Mouse (Mus musculus) limb, embryonic 13.5 days (tissue): Measurements from ENCODE around the gene Tnfrsf11a. TPM values are rescaled to one million over a fixed set of nuclear protein-coding genes. Genes with fewer than 3 reads are reported as not detected.
A peak's percentile ranks its signal among the peaks of the same experiment; 100 is the strongest.
"Not testable (repeated sequence)": the region's sequence is repeated elsewhere in the genome, so short reads cannot be mapped to it uniquely, and the experiment has no call there.

ENCODE experiments used
- ATAC-seq: fragments of 200-750 bp; cut with Nextera tagmentation; 2 replicates; pipeline ENCODE4 v1.8.0; 2017; ENCODE audit warnings: low read depth, moderate number of reproducible peaks, moderate TSS enrichment; ENCODE audit not compliant: low FRiP score
- H3K27ac ChIP-seq: fragments of 300-500 bp; sonication (generic); 2 replicates; pipeline ENCODE4 v1.5.1; 2015; ENCODE audit warnings: inconsistent platforms, mild to moderate bottlenecking, moderate library complexity
- H3K27me3 ChIP-seq: fragments of 300-500 bp; sonication (generic); 2 replicates; pipeline ENCODE4 v1.6.1; 2015; ENCODE audit warnings: mild to moderate bottlenecking, inconsistent platforms
- H3K36me3 ChIP-seq: fragments of 300-500 bp; sonication (generic); 2 replicates; pipeline ENCODE4 v1.6.1; 2015; ENCODE audit warnings: inconsistent platforms, mild to moderate bottlenecking, moderate library complexity
- H3K4me1 ChIP-seq: fragments of 300-500 bp; sonication (generic); 2 replicates; pipeline ENCODE4 v1.6.1; 2015; ENCODE audit warnings: inconsistent platforms
- H3K4me2 ChIP-seq: fragments of 300-500 bp; sonication (generic); replicated peaks from 2 replicates; pipeline ENCODE4 v1.6.1; 2015; ENCODE audit warnings: inconsistent platforms, mild to moderate bottlenecking, moderate library complexity
- H3K4me3 ChIP-seq: fragments of 300-500 bp; sonication (generic); 2 replicates; pipeline ENCODE4 v1.5.1; 2015; ENCODE audit warnings: moderate library complexity, mild to moderate bottlenecking, inconsistent platforms
- H3K9ac ChIP-seq: fragments of 300-500 bp; sonication (generic); 2 replicates; pipeline ENCODE4 v1.6.1; 2015; ENCODE audit warnings: mild to moderate bottlenecking, inconsistent platforms
- H3K9me3 ChIP-seq: fragments of 300-500 bp; sonication (generic); 2 replicates; pipeline ENCODE4 v1.6.1; 2016; ENCODE audit warnings: inconsistent platforms
- WGBS: fragments of 180-500 bp; shearing (Covaris S2); methylation state at CpG from one replicate; pipeline ENCODE4 v1.1.7; 2015; 5-methylcytosine and 5-hydroxymethylcytosine counted together
- polyA plus RNA-seq: library from polyadenylated mRNA; unstranded; fragments of >200 nt; fragmentation: Nextera tagmentation; extraction: Ambion mirVana; gene quantifications from 2 replicates; pipeline ENCODE4 v1.2.1, GENCODE M21; 2015

The Tnfrsf11a gene
- polyA plus RNA-seq, 1 experiment from 2014 or later: 0.98 TPM

GRCm38 (mm10) chr1:105759422-105760165 is 20.9 kb upstream of the Tnfrsf11a start:
- Histone ChIP-seq H3K27ac (no peak overlapping the region), H3K4me1 (no peaks in the 10 kb centered on the region), H3K36me3 (no peaks in the 10 kb centered on the region), H3K27me3 (no peaks in the 10 kb centered on the region), H3K4me2 (no peak overlapping the region), H3K9me3 (peaks cover 15% of the 10 kb centered on the region), H3K4me3 (no peak overlapping the region), H3K9ac (no peak overlapping the region)
- ATAC-seq: no peak
- 90% methylated on average over 3 of the region's 3 CpGs for WGBS

DNA sequence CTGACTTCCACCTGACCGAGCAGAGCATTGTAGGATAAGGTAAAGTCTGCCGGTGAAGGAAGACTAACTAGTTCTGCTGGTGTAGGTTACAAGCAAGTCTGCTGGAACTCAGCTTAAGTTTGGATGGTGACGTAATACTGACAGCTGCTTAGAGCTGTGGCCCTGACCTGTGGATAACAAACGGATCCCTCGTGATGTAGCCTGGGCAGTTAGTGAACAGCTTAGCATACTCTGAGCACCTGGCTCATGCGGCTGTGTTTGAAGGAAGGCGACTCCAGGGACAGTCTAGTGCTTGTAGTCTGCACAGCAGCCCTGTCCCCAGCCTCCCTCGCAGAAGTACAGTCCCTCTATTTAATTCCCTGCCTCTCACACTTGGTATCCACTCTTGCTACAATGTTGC is 14.9 kb upstream of the Tnfrsf11a start:
- ATAC-seq: 0 out of 2 replicates have a peak, but pooled peaks have one; percentile 19
- Histone ChIP-seq H3K4me2 (no peak overlapping the region), H3K36me3 (no peaks in the 10 kb centered on the region), H3K9me3 (peaks cover 15% of the 10 kb centered on the region), H3K27ac (no peak overlapping the region), H3K27me3 (no peaks in the 10 kb centered on the region), H3K4me3 (no peak overlapping the region), H3K9ac (no peak overlapping the region), H3K4me1 (no peaks in the 10 kb centered on the region)
- WGBS: 67% methylated on average over 8 of the region's 8 CpGs

DNA sequence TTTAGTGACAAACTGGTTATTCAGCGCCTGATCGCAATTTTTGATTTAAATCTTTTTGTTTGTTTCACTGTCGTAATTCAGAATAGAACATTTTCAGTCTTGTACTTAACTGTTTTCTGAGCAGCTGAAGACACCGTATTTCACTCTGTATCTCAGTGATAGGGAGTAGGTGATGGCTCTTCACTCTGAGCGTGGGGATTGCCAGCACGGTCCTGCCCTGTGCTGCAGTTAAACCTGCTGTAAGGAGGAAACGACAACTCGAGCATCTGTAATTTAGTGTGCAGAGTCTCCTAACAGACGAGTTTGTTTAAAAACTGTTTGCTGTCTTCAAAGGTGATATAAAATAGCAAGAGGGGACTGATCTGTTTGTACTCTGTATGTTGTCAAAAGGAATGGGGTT is 14.4 kb upstream of the Tnfrsf11a start:
- H3K9ac ChIP-seq, H3K36me3 ChIP-seq, H3K4me3 ChIP-seq, H3K4me1 ChIP-seq, H3K4me2 ChIP-seq, ATAC-seq, H3K27ac ChIP-seq, H3K27me3 ChIP-seq: not testable (repeated sequence)
- 62% methylated on average over 9 of the region's 9 CpGs for WGBS
- peaks cover 15% of the 10 kb centered on the region for H3K9me3 ChIP-seq

- H3K4me2 ChIP-seq: no peak overlapping the region
- H3K9ac ChIP-seq: no peak overlapping the region
- H3K27me3 ChIP-seq: no peaks in the 10 kb centered on the region
- H3K4me3 ChIP-seq: no peak overlapping the region
- H3K9me3 ChIP-seq: peaks cover under 1% of the 10 kb centered on the region; the same call in 1 of the 2 replicates
- H3K36me3 ChIP-seq: no peaks in the 10 kb centered on the region
- ATAC-seq: no peak
- WGBS: 95% methylated on average over 2 of the region's 2 CpGs
- H3K27ac ChIP-seq: no peak overlapping the region
- no peaks in the 10 kb centered on the region for H3K4me1 ChIP-seq
Measured at GRCm38 (mm10) chr1:105768397-105768796, 12.1 kb upstream of the Tnfrsf11a start.

DNA sequence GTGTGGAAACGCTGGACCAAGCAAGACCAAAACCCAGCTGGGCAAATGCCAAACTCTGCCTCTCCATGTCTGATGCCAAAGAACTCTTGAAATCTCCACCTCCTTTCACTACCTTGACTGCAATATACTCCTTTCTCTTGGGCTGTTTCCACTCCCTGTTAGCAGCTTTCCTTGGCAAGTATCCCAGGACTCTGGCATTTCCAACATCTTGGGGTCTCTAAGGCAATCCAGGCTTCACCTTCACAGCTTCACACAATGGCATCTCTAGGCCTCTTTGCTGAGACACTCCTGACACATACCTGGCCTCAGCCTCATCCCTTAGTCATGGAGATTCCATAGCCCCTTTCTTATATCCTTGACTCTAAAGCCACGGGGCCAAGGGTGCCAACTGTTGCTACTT is 9.8 kb upstream of the Tnfrsf11a start:
- WGBS: 80% methylated on average over 2 of the region's 2 CpGs
- no peaks in the 10 kb centered on the region for H3K9me3 ChIP-seq

DNA sequence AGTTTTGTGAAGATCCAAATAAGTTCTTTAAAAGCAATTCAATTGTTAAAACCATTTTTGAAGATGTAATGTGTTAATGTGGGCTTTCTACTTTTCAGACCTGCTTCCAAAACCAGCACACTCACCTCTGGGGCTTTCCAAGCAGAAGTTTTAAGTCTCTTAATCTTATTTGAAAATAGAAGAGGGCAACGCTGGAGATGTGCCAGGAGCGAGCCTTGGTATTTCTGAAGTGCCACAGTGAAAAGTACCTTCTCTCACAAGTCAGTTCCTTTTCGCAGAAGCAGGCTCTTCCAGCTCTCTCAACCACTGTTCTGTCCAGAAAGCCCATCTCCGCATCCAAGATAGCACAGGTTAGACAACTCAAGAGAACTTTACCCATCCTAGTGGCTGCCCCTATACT is 4.1 kb upstream of the Tnfrsf11a start:
- Histone ChIP-seq H3K27ac (no peak overlapping the region), H3K27me3 (peaks cover 43% of the 10 kb centered on the region), H3K4me1 (peaks cover 8% of the 10 kb centered on the region), H3K9me3 (no peaks in the 10 kb centered on the region), H3K9ac (no peak overlapping the region), H3K4me2 (no peak overlapping the region), H3K36me3 (no peaks in the 10 kb centered on the region), H3K4me3 (no peak overlapping the region)
- 84% methylated on average over 4 of the region's 4 CpGs for WGBS
- no peak for ATAC-seq

More for the DNA sequence above, 9.8 kb upstream of the Tnfrsf11a start:
- Histone ChIP-seq H3K4me2 (no peak overlapping the region), H3K27ac (no peak overlapping the region), H3K4me1 (no peaks in the 10 kb centered on the region), H3K9ac (no peak overlapping the region), H3K4me3 (no peak overlapping the region), H3K36me3 (no peaks in the 10 kb centered on the region), H3K27me3 (no peaks in the 10 kb centered on the region)
- ATAC-seq: no peak

DNA sequence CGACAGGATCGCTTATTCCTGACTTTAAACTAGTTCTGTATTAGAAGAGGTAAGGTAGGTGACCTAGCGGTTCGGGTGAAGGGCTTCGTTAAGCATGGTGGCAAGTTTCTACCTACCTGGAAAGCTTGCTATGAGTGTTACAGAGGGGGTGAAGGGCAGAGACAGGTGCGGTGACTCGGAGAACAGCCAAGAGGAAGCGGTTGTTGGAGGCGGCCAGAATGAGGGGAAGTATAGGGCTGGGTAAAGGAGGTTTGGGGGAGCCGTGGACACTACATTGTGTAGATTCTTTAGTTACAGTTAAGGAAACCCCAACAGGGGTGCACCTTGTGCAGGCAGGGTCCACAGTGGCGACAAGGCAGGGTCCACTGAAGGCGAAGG is 450 bp upstream of the Tnfrsf11a start:
- Histone ChIP-seq H3K4me1 (peaks cover 17% of the 10 kb centered on the region), H3K36me3 (no peaks in the 10 kb centered on the region), H3K27me3 (peaks cover 64% of the 10 kb centered on the region), H3K4me3 (peak overlapping the region; percentile 62), H3K9ac (peak overlapping the region; percentile 70; the same call in 1 of the 2 replicates), H3K27ac (no peak overlapping the region), H3K9me3 (no peaks in the 10 kb centered on the region), H3K4me2 (peak overlapping the region; percentile 98)
- no peak; the same call in 1 of the 2 replicates for ATAC-seq
- 33% methylated on average over 12 of the region's 12 CpGs for WGBS

DNA sequence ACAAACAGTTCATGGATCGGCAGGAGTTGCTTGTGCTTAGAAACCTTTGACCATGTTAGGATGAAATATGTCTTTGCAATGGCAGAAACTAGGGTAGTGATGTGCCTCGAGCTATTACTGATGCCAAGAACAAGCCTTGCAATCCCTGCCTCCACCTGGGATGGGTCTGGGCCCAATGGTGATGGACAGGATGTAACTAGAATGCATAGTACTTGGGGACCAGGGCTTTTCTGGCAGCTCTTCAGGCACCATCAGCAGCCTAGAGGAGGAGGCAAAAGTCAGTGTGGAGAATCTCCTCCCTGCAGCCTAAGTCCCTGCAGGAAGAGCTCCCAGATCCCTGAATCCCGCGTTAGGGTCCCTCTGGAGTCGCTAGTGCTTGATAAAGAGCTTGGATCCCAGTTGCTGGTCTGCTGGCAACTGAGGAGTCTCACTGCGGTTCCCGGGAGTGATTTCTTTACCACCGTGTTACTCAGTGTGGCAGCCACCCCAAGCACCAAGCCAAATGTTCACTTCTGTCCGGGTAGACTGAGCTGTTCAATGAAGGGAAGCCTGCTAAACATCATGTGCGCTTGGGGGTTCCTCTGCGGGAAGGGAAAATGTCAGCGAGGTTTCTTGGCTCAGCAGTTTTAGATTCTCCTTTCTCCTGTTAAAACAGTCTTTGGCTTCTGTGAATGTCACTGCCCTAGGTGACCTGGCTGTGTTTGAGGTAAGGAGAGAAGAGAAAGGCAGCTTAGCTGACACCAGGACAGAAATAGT is 1.1 kb downstream of the Tnfrsf11a start:
- Histone ChIP-seq H3K27me3 (peaks cover 62% of the 10 kb centered on the region), H3K4me1 (peaks cover 20% of the 10 kb centered on the region), H3K4me2 (peak overlapping the region; percentile 98), H3K36me3 (no peaks in the 10 kb centered on the region), H3K4me3 (peak overlapping the region; percentile 62), H3K9ac (peak overlapping the region; percentile 70; the same call in 1 of the 2 replicates), H3K27ac (no peak overlapping the region), H3K9me3 (no peaks in the 10 kb centered on the region)
- no peak for ATAC-seq
- 35% methylated on average over 12 of the region's 12 CpGs for WGBS

DNA sequence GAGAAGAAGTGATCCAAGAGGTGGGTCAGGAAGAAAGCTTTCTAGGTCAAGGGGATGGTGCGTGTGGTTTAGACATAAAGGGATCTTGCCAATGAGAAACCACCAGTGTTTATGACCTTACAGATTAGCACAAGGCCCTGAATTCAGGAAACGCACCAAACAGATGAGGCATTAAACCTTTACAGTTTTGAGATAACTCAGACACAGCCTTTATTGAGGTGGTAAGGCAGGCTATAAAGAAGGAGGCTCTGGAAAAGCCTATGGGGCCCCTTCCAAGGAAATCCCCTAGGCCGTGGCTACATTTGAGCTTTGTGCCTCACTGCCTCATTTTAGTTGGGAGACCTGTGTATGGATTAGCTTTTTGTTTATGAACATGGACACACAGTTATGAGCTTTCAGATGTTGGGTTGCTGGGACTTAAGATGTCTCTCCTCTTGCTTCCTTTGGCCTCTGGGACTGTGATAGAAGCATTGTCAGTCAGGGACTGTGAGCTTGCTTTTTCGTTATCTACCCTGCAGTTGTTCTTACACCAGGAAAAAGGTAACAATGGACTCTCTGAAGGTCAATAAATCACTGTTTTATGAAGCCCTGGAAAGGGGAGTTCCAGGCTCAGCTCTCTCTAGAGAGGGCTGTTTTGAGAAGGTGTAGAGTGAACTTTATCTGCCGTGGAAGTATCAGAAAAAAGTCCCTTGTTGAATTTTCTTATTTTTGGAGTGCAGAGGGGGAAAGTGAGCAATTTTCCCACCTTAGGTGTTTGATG is 3.9 kb downstream of the Tnfrsf11a start:
- H3K4me1 ChIP-seq: peaks cover 20% of the 10 kb centered on the region
- 23% methylated on average over 5 of the region's 5 CpGs for WGBS
- H3K9ac ChIP-seq: no peak overlapping the region
- no peak overlapping the region for H3K4me3 ChIP-seq
- no peak for ATAC-seq
- H3K9me3 ChIP-seq: no peaks in the 10 kb centered on the region
- no peak overlapping the region for H3K4me2 ChIP-seq
- no peak overlapping the region for H3K27ac ChIP-seq
- no peaks in the 10 kb centered on the region for H3K36me3 ChIP-seq
- peaks cover 40% of the 10 kb centered on the region for H3K27me3 ChIP-seq

DNA sequence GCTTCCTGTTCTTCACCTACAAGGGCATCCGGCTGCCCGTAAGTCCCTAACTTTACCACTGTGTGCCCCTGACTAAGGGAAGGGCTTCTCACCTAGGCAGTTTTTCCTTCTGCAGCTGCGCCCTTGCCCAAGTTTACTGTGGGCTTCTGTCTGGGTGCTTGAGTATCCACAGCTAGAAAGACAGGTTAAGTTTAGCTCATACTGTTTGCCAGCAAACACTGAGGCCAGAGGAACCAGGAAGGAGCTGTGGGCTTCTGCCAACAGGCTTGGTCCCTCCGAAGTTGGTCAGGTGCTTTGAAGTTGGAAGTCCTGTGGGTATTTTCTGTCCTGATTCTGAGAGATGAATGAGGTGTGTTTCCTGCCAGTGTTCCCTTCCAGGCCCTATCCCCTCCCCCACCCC is 4.6 kb downstream of the Tnfrsf11a start:
- no peak for ATAC-seq
- H3K27ac ChIP-seq: no peak overlapping the region
- peaks cover 33% of the 10 kb centered on the region for H3K27me3 ChIP-seq
- H3K9me3 ChIP-seq: no peaks in the 10 kb centered on the region
- H3K4me3 ChIP-seq: no peak overlapping the region
- H3K4me1 ChIP-seq: peaks cover 20% of the 10 kb centered on the region
- H3K4me2 ChIP-seq: no peak overlapping the region
- 66% methylated on average over 4 of the region's 4 CpGs for whole genome bisulfite sequencing
- no peak overlapping the region for H3K9ac ChIP-seq
- no peaks in the 10 kb centered on the region for H3K36me3 ChIP-seq

DNA sequence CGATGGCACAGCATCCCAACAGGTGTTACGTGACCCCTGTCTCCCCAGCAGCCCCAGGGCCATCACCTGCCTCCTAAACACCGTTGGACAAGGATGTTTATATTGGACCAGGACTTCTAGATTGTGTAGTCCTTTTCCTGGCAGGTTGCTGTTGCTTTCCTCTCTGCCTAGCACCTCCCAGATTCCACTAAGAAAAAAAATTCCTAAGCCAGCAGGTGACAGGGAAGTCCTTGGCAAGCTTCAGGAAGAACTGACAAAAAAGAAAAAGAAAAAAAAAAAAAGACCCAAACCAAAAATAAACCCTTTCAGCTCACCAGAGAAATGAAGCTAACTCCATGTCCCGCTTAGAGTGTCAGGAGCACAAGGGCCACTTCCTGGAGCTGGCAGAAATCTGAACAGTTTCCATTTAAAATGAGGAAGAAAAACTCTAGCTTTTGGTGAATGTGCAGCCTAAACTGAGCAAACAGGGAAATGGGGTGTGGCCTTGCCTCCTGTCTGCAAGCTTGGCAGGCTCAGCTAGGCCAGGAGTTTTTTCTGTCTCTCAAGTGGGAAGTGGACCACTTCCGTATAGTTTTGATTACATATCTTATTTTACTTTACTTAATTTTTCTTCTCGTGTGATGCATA is 6.3 kb downstream of the Tnfrsf11a start:
- Histone ChIP-seq H3K36me3 (no peaks in the 10 kb centered on the region), H3K27me3 (peaks cover 17% of the 10 kb centered on the region), H3K27ac (no peak overlapping the region), H3K4me2 (no peak overlapping the region), H3K4me1 (peaks cover 13% of the 10 kb centered on the region), H3K9me3 (no peaks in the 10 kb centered on the region), H3K4me3 (no peak overlapping the region), H3K9ac (no peak overlapping the region)
- 76% methylated on average over 6 of the region's 6 CpGs for WGBS
- no peak for ATAC-seq
